Mouse (Mus musculus): ENCODE data around the gene Lmo1.

DNA sequence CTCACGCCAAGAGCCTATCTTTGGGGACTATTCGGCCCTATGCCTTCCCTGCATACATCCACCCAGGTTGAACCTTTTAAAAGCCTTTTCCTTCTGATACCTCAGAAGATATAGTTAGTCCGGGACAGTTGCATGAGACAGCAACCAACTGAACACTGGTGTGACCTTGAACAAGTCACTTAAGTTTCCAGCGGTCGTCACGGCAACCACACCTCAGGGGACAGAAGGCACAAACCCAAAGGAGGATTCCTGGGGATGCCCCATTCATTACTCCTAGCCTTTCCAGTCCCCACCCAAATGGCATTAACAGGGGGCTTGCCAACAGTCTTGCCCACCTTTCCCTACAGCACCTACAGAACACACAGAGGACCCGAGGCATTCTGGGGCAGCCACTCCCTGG lies 6.3 kb downstream of the Lmo1 start:
- no peak for TF ChIP-seq CTCF (IDR thresholded peaks at IDR 0.05; ENCODE audit: extremely low read depth, insufficient read depth, insufficient read length, insufficient replicate concordance)
- TF ChIP-seq POLR2A (IDR thresholded peaks at IDR 0.05; ENCODE audit: low read depth, low read length), result no peak
